Mouse (Mus musculus) hindbrain, embryonic 15.5 days (tissue): ENCODE data around the gene Klhl9. TPM values are rescaled to one million over a fixed set of nuclear protein-coding genes. Genes with fewer than 3 reads are reported as not detected.

Experiments
- polyA plus RNA-seq: library from polyadenylated mRNA; unstranded; fragments of >200 nt; fragmentation: Nextera tagmentation; extraction: Ambion mirVana; gene quantifications from 2 replicates; pipeline ENCODE4 v1.2.1, GENCODE M21; 2015

Gene Klhl9
- polyA plus RNA-seq, 1 experiment from 2014 or later, result 103 TPM

Other genes starting within 250 kb of the Klhl9 start
- gene Ifnb1, start 199.7 kb downstream of the Klhl9 start, polyA plus RNA-seq, result not detected in 2 replicates
- not detected in 2 replicates for gene Ifna15, start 164.2 kb downstream of the Klhl9 start, polyA plus RNA-seq
- not detected in 2 replicates for gene Ifna14, start 150.7 kb downstream of the Klhl9 start, polyA plus RNA-seq
- not detected in 2 replicates for gene Ifna9, start 130.1 kb downstream of the Klhl9 start, polyA plus RNA-seq
- not detected in 2 replicates for gene Ifna12, start 119.1 kb downstream of the Klhl9 start, polyA plus RNA-seq
- gene C87499, start 88.1 kb downstream of the Klhl9 start, polyA plus RNA-seq, result not detected in 2 replicates
- gene Ifna13, start 78.0 kb downstream of the Klhl9 start, polyA plus RNA-seq, result not detected in 2 replicates
- not detected in 2 replicates for gene Ifna16, start 45.5 kb downstream of the Klhl9 start, polyA plus RNA-seq
- not detected in 2 replicates for gene Ifna2, start 38.6 kb downstream of the Klhl9 start, polyA plus RNA-seq
- gene Ifnab, start 31.1 kb downstream of the Klhl9 start, polyA plus RNA-seq, result not detected in 2 replicates
- gene Gm26566, start 660 bp downstream of the Klhl9 start, polyA plus RNA-seq, result 1.2 and 1.8 TPM in 2 replicates
- not detected in 2 replicates for gene Gm13271, start 32.4 kb upstream of the Klhl9 start, polyA plus RNA-seq
- gene Gm13283, start 37.7 kb upstream of the Klhl9 start, polyA plus RNA-seq, result 0.16 TPM in 1 of 2 replicates, not detected in the other
- 0.25 TPM in 1 of 2 replicates, not detected in the other for gene Gm13290, start 51.4 kb upstream of the Klhl9 start, polyA plus RNA-seq
- gene Gm13289, start 54.5 kb upstream of the Klhl9 start, polyA plus RNA-seq, result not detected in 2 replicates
- gene Gm13272, start 57.4 kb upstream of the Klhl9 start, polyA plus RNA-seq, result not detected in 2 replicates
- not detected in 2 replicates for gene Ifnz, start 59.7 kb upstream of the Klhl9 start, polyA plus RNA-seq
- gene Gm13276, start 63.2 kb upstream of the Klhl9 start, polyA plus RNA-seq, result not detected in 2 replicates
- not detected in 2 replicates for gene Gm13277, start 66.2 kb upstream of the Klhl9 start, polyA plus RNA-seq
- gene Gm13278, start 69.1 kb upstream of the Klhl9 start, polyA plus RNA-seq, result not detected in 2 replicates
- gene Gm13275, start 72.0 kb upstream of the Klhl9 start, polyA plus RNA-seq, result not detected in 2 replicates
- gene Gm13279, start 74.9 kb upstream of the Klhl9 start, polyA plus RNA-seq, result not detected in 2 replicates
- 0.13 TPM in 1 of 2 replicates, not detected in the other for gene Gm13285, start 77.2 kb upstream of the Klhl9 start, polyA plus RNA-seq
- gene Gm13287, start 80.8 kb upstream of the Klhl9 start, polyA plus RNA-seq, result not detected in 2 replicates
- gene Gm13288, start 83.1 kb upstream of the Klhl9 start, polyA plus RNA-seq, result not detected in 2 replicates
- gene Ifna7, start 93.8 kb upstream of the Klhl9 start, polyA plus RNA-seq, result not detected in 2 replicates
- gene Ifna11, start 97.5 kb upstream of the Klhl9 start, polyA plus RNA-seq, result not detected in 2 replicates
- gene Ifna6, start 105.0 kb upstream of the Klhl9 start, polyA plus RNA-seq, result not detected in 2 replicates
- gene Ifna5, start 113.1 kb upstream of the Klhl9 start, polyA plus RNA-seq, result not detected in 2 replicates
- gene Ifna4, start 119.4 kb upstream of the Klhl9 start, polyA plus RNA-seq, result not detected in 2 replicates
- not detected in 2 replicates for gene Ifna1, start 127.6 kb upstream of the Klhl9 start, polyA plus RNA-seq
- gene Ifne, start 157.7 kb upstream of the Klhl9 start, polyA plus RNA-seq, result not detected in 2 replicates